Mouse (Mus musculus): Measurements from ENCODE around the gene Trp53inp2. TPM values are rescaled to one million over a fixed set of nuclear protein-coding genes. Genes with fewer than 3 reads are reported as not detected.

Trp53inp2 gene
- polyA plus RNA-seq, 1 experiment from 2014 or later = 4.1 TPM

MicroRNAs within 50 kb of the gene (microRNA counts, 519-probe panel; counts per million panel counts)
- 2,467 counts per million, percentile 44 among the panel's probes with 10 or more counts for microRNA mmu-miR-695

Small RNA genes within 50 kb of the gene (microRNA-seq; reads per million reads assigned to microRNA genes)
- not detected for gene Mir695

Other genes with a start within 250 kb of the Trp53inp2 start
- 16.0 and 17.2 TPM in 2 replicates for gene Itch, start 247.6 kb upstream of the Trp53inp2 start, polyA plus RNA-seq (2015; fragmentation: Nextera tagmentation; extraction: Ambion mirVana)
- 117 and 119 TPM in 2 replicates for gene Dynlrb1, start 144.5 kb upstream of the Trp53inp2 start, polyA plus RNA-seq (2015; fragmentation: Nextera tagmentation; extraction: Ambion mirVana)
- gene Map1lc3a, start 104.8 kb upstream of the Trp53inp2 start, polyA plus RNA-seq (2015; fragmentation: Nextera tagmentation; extraction: Ambion mirVana) = 22.2 and 27.7 TPM in 2 replicates
- 19.9 and 21.0 TPM in 2 replicates for gene Pigu, start 23.6 kb upstream of the Trp53inp2 start, polyA plus RNA-seq (2015; fragmentation: Nextera tagmentation; extraction: Ambion mirVana)
- gene Ncoa6, start 92.8 kb downstream of the Trp53inp2 start, polyA plus RNA-seq (2015; fragmentation: Nextera tagmentation; extraction: Ambion mirVana) = 4.7 and 5.0 TPM in 2 replicates
- 24.4 and 25.6 TPM in 2 replicates for gene Acss2, start 136.9 kb downstream of the Trp53inp2 start, polyA plus RNA-seq (2015; fragmentation: Nextera tagmentation; extraction: Ambion mirVana)
- gene Ggt7, start 137.2 kb downstream of the Trp53inp2 start, polyA plus RNA-seq (2015; fragmentation: Nextera tagmentation; extraction: Ambion mirVana) = 0.29 and 0.36 TPM in 2 replicates
- gene Gss, start 211.8 kb downstream of the Trp53inp2 start, polyA plus RNA-seq (2015; fragmentation: Nextera tagmentation; extraction: Ambion mirVana) = 73.4 and 88.1 TPM in 2 replicates
- gene Myh7b, start 230.2 kb downstream of the Trp53inp2 start, polyA plus RNA-seq (2015; fragmentation: Nextera tagmentation; extraction: Ambion mirVana) = 1.6 and 1.7 TPM in 2 replicates

Measured in liver, embryonic 15.5 days (tissue).